Mouse (Mus musculus) adrenal gland, adult 10 weeks (tissue): ENCODE measurements around the gene Lmo2. TPM values are rescaled to one million over a fixed set of nuclear protein-coding genes. Genes with fewer than 3 reads are reported as not detected.

Experiments
- polyA plus RNA-seq: library from polyadenylated mRNA; stranded (reverse); fragments of 350-450 nt; fragmentation: Illumina TruSeq; extraction: RNeasy Lipid Tissue Mini Kit (QIAGEN cat#74804); gene quantifications from one replicate; pipeline ENCODE4 v1.2.3, GENCODE M21; 2014; ENCODE audit warnings: low read depth, low replicate concordance

The Lmo2 gene
- polyA plus RNA-seq = 32.8 TPM

GRCm38 (mm10) chr2:103957649-103958546, at the start of gene Lmo2:
Gene Lmo2 (plus strand): TSS chr2:103957986.

GRCm38 (mm10) chr2:104027458-104028138, 69.8 kb downstream of the Lmo2 start, which contains the start of gene Fbxo3:
Gene Fbxo3 (plus strand): TSS chr2:104027721.

GRCm38 (mm10) chr2:104028139-104028723, 70.4 kb downstream of the Lmo2 start, which contains the start of gene 4931422A03Rik:
Gene 4931422A03Rik (minus strand): TSS chr2:104028361.

Other genes with a start within 250 kb of the Lmo2 start
- 38.8 TPM for gene Nat10, start 196.7 kb upstream of the Lmo2 start, polyA plus RNA-seq
- gene Caprin1, start 160.3 kb upstream of the Lmo2 start, polyA plus RNA-seq = 1,087 TPM
- 212 TPM for gene Fbxo3, start 69.7 kb downstream of the Lmo2 start, polyA plus RNA-seq
- not detected for gene 4931422A03Rik, start 70.4 kb downstream of the Lmo2 start, polyA plus RNA-seq
- gene Gm10912, start 107.8 kb downstream of the Lmo2 start, polyA plus RNA-seq = not detected
- gene Gm10799, start 110.6 kb downstream of the Lmo2 start, polyA plus RNA-seq = not detected
- 19.0 TPM for gene Cd59b, start 111.9 kb downstream of the Lmo2 start, polyA plus RNA-seq
- gene Cd59a, start 137.8 kb downstream of the Lmo2 start, polyA plus RNA-seq = 320 TPM
- not detected for gene A930018P22Rik, start 164.8 kb downstream of the Lmo2 start, polyA plus RNA-seq